In genomic region chr10:41280796-41281195, GRCm38 (mm10) we compare ENCODE assay signal across 29 mouse cellular contexts. TPM values are rescaled to one million over a fixed set of nuclear protein-coding genes. Genes with fewer than 3 reads are reported as not detected.
"Had no signal": no experiment of that assay in that cellular context is flagged by ENCODE, and none has a peak within 500 bp of the region (broad histone marks: within the 10 kb centered on the region; RNA-seq: fewer than 3 reads in every experiment).

No protein-coding gene starts in this region.

- ATAC-seq: inflammation-experienced regulatory T-cells, adult 6 months; intestine, embryonic 15.5 days; intestine, postnatal 0 days had no signal

- DNase-seq: gastrocnemius, adult 2 months; gastrocnemius, postnatal 10 days; gastrocnemius, postnatal 25 days; heart, adult 2 months; heart, postnatal 14 days; heart, postnatal 36 days; kidney, adult 18-20 months; kidney, adult 8-10 months; kidney, postnatal 10 days; kidney, postnatal 25 days; kidney, postnatal 4 days; liver; liver, embryonic 13.5 days had no signal

- H3K9me3 ChIP-seq: heart, embryonic 10.5 days; heart, embryonic 12.5 days; hindbrain, embryonic 10.5 days; hindbrain, embryonic 12.5 days; intestine, embryonic 15.5 days; limb, embryonic 10.5 days; limb, embryonic 12.5 days; liver, embryonic 13.5 days had no signal

- H3K9ac ChIP-seq: heart, embryonic 12.5 days; hindbrain, embryonic 12.5 days; hindbrain, embryonic 14.5 days; intestine, embryonic 15.5 days; limb, embryonic 12.5 days; liver, embryonic 13.5 days had no signal

- H3K4me2 ChIP-seq: heart, embryonic 12.5 days; hindbrain, embryonic 12.5 days; hindbrain, embryonic 14.5 days; intestine, embryonic 15.5 days; limb, embryonic 12.5 days; liver, embryonic 11.5 days; liver, embryonic 13.5 days had no signal

- H3K4me1 ChIP-seq: heart, embryonic 10.5 days; heart, embryonic 12.5 days; hindbrain, embryonic 10.5 days; hindbrain, embryonic 12.5 days; limb, embryonic 10.5 days; limb, embryonic 12.5 days; liver, embryonic 13.5 days had no signal

- H3K4me3 ChIP-seq: gastrocnemius, adult 2 months; heart, adult 2 months; heart, embryonic 10.5 days; heart, embryonic 12.5 days; hindbrain, embryonic 10.5 days; hindbrain, embryonic 12.5 days; intestine, embryonic 15.5 days; layer of hippocampus, adult 2 months; left cerebral cortex, adult 2 months; limb, embryonic 10.5 days; limb, embryonic 12.5 days; liver, embryonic 13.5 days had no signal

- H3K27ac ChIP-seq: gastrocnemius, adult 2 months; heart, adult 2 months; heart, embryonic 10.5 days; hindbrain, embryonic 10.5 days; hindbrain, embryonic 12.5 days; hindbrain, embryonic 14.5 days; intestine, embryonic 15.5 days; layer of hippocampus, adult 2 months; left cerebral cortex, adult 2 months; limb, embryonic 10.5 days; limb, embryonic 12.5 days; liver, embryonic 13.5 days had no signal

- H3K36me3 ChIP-seq: intestine, embryonic 15.5 days; limb, embryonic 12.5 days; liver, embryonic 13.5 days had no signal

- H3K27me3 ChIP-seq: heart, embryonic 12.5 days; hindbrain, embryonic 12.5 days; intestine, embryonic 15.5 days; limb, embryonic 12.5 days; liver, embryonic 13.5 days had no signal

RNA-seq across cellular contexts. Expression of gene Ak9, which starts 23.0 kb away (rescaled TPM):
- total RNA-seq: gastrocnemius, adult 2 months; gastrocnemius, postnatal 10 days; gastrocnemius, postnatal 25 days; gastrocnemius, postnatal 4 days; granulocyte monocyte progenitor cell, adult 5-6 weeks; heart, adult 2 months; heart, postnatal 36 days had no signal
- polyA plus RNA-seq: intestine, embryonic 15.5 days; intestine, postnatal 0 days; kidney, embryonic 14.5 days; limb, embryonic 10.5 days; liver, embryonic 11.5 days; liver, embryonic 13.5 days had no signal
